Mouse (Mus musculus): ENCODE data around the gene Prkcd. TPM values are rescaled to one million over a fixed set of nuclear protein-coding genes. Genes with fewer than 3 reads are reported as not detected.
A peak's percentile ranks its signal among the peaks of the same experiment; 100 is the strongest.

The Prkcd gene
- polyA plus RNA-seq, 1 experiment from 2014 or later: 62.8 TPM

DNA sequence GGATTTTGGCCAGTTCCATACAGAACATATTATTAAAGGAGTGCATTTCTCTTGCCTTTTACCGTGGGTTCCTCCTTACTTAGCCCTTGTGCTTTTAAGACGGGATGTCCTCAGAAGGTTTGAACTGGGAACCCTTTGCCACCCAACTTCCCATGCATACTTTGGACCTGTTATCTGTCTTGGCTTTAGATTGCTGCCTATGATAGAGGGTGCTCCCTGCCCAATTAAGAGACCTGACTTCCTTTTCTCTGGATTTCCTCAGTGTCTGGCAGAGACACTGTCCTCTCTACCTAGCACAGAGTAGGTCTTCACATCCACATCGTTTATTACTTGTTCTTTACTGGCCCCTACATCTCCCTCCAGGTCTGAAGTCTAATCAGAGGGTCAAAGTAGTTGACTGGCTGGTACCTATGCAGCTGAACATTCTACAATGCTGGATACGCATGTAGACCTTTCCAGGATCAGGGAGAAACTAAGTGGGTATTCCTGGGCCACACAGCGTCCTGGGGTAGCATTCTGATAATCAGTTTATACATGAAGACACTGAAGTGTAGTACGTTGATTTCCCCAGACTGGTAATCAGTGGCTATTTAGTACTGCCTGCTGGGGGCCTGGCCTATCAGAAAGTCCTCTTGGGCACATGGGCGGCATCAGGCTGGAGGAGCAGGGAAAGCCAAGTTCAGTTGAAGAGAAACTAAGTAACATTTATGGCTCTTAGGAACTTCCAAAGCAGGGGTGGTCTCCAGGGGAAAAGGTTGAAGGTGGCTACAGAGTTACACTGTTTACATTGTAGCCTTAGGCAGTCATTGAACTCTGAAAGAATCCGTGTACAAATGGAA, 75.6 kb downstream of the Prkcd start:
- no peak for ATAC-seq (ENCODE audit: low FRiP score, low TSS enrichment)
- Histone ChIP-seq H3K27ac (replicated peaks) (peak overlapping the region; percentile 30; the same call in 1 of the 2 replicates), H3K9me3 (ENCODE audit: control insufficient read depth, low read length) (no peaks in the 10 kb centered on the region), H3K36me3 (ENCODE audit: control insufficient read depth, insufficient read depth, low read length) (no peaks in the 10 kb centered on the region), H3K27me3 (ENCODE audit: control insufficient read depth, insufficient read depth, low read length) (no peaks in the 10 kb centered on the region), H3K4me1 (replicated peaks; ENCODE audit: control insufficient read depth, insufficient read depth) (no peaks in the 10 kb centered on the region; the same call in 1 of the 2 replicates), H3K4me3 (ENCODE audit: low read depth, low read length) (peak overlapping the region; percentile 78), H3K4me2 (replicated peaks; ENCODE audit: low read depth) (peak overlapping the region; percentile 88), H3K9ac (ENCODE audit: low read length) (peak overlapping the region; percentile 90)
- WGBS: 28% methylated on average over 8 of the region's 8 CpGs
- DNase-seq (ENCODE audit: low spot score): no peak
- no peak for TF ChIP-seq CTCF (IDR thresholded peaks at IDR 0.05; ENCODE audit: low read depth)
- TF ChIP-seq EP300 (optimal IDR thresholded peaks at IDR 0.05): no peak

DNA sequence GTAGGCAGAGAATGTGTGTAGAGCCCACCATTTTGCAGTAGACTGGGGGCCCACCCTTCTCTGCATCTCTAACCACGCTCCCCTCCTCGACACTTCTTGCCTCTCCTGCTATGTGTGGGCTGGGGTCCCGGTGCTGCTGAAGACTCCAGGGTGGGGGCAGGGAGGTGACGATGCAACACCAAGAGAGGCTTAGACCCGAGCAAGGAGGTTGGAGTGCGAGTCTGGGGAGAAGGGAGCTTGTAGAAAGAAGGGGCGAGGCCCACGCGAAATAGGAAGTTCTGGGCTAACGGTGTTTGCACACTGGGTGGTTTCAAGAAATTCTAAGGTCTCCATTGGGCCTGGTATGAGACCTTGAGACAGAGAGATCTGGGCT, 76.2 kb downstream of the Prkcd start:
- H3K4me3 ChIP-seq (ENCODE audit: low read depth, low read length): peak overlapping the region; percentile 78
- peak; percentile 1; the same call in 1 of the 2 replicates for ATAC-seq (ENCODE audit: low FRiP score, low TSS enrichment)

DNA sequence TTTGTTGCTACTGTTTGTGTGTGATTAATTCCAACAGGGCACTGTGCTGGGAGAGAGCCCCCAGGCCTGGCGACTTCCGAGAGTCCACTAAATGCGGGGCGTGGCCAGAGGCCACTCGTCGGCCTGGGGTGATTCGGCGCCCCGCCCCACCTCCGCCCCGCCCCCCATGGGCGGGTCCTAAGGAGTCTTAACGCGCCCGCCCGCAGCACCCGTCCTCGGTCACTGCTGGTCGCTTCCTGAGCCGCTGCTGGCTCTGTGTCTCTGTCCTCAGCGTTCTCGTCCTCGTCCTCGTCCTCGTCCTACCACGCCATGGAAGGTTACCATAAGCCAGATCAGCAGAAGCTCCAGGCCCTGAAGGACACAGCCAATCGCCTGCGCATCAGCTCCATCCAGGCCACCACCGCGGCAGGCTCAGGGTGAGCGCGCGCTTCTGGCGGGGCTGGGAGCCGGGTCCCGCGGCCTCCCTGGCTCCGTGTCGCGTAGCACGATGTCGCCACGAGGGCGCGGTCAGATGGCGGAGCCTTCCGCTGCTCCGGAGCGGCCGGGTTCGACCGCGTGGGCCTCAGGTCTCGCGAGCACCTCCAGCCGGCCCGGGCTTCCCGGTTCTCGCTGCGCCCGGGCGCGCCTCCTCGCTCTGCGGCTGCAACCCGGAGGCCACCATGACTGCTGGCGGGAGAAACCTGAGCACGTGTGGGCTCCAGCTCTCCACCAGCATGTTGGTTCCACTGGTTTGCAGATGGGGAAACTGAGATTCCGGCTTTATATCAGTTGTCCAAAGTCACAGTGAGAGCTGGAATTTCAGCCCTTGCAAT, 76.8 kb downstream of the Prkcd start:
- H3K4me3 ChIP-seq (ENCODE audit: low read depth, low read length): peak overlapping the region; percentile 78
- DNase-seq (ENCODE audit: low spot score) (peak; percentile 97), ATAC-seq (ENCODE audit: low FRiP score, low TSS enrichment) (peak; percentile 93)
- no peaks in the 10 kb centered on the region; the same call in 1 of the 2 replicates for H3K4me1 ChIP-seq (replicated peaks; ENCODE audit: control insufficient read depth, insufficient read depth)
- peak overlapping the region; percentile 97 for H3K27ac ChIP-seq (replicated peaks)
- under 1% methylated on average over 69 of the region's 69 CpGs for WGBS
- H3K9ac ChIP-seq (ENCODE audit: low read length): peak overlapping the region; percentile 90
- no peaks in the 10 kb centered on the region for H3K9me3 ChIP-seq (ENCODE audit: control insufficient read depth, low read length)
- H3K27me3 ChIP-seq (ENCODE audit: control insufficient read depth, insufficient read depth, low read length): no peaks in the 10 kb centered on the region
- no peaks in the 10 kb centered on the region for H3K36me3 ChIP-seq (ENCODE audit: control insufficient read depth, insufficient read depth, low read length)
- peak overlapping the region; percentile 88 for H3K4me2 ChIP-seq (replicated peaks; ENCODE audit: low read depth)
- TF ChIP-seq EP300 (optimal IDR thresholded peaks at IDR 0.05) (no peak), CTCF (IDR thresholded peaks at IDR 0.05; ENCODE audit: low read depth) (no peak)

More for the DNA sequence above, 76.2 kb downstream of the Prkcd start:
- Histone ChIP-seq H3K27ac (replicated peaks) (peak overlapping the region; percentile 97), H3K9ac (ENCODE audit: low read length) (peak overlapping the region; percentile 90), H3K9me3 (ENCODE audit: control insufficient read depth, low read length) (no peaks in the 10 kb centered on the region), H3K4me2 (replicated peaks; ENCODE audit: low read depth) (peak overlapping the region; percentile 88), H3K27me3 (ENCODE audit: control insufficient read depth, insufficient read depth, low read length) (no peaks in the 10 kb centered on the region), H3K4me1 (replicated peaks; ENCODE audit: control insufficient read depth, insufficient read depth) (no peaks in the 10 kb centered on the region; the same call in 1 of the 2 replicates), H3K36me3 (ENCODE audit: control insufficient read depth, insufficient read depth, low read length) (no peaks in the 10 kb centered on the region)
- under 1% methylated on average over 10 of the region's 10 CpGs for WGBS
- DNase-seq (ENCODE audit: low spot score): peak; percentile 47
- TF ChIP-seq CTCF (IDR thresholded peaks at IDR 0.05; ENCODE audit: low read depth) (no peak), EP300 (optimal IDR thresholded peaks at IDR 0.05) (no peak)

DNA sequence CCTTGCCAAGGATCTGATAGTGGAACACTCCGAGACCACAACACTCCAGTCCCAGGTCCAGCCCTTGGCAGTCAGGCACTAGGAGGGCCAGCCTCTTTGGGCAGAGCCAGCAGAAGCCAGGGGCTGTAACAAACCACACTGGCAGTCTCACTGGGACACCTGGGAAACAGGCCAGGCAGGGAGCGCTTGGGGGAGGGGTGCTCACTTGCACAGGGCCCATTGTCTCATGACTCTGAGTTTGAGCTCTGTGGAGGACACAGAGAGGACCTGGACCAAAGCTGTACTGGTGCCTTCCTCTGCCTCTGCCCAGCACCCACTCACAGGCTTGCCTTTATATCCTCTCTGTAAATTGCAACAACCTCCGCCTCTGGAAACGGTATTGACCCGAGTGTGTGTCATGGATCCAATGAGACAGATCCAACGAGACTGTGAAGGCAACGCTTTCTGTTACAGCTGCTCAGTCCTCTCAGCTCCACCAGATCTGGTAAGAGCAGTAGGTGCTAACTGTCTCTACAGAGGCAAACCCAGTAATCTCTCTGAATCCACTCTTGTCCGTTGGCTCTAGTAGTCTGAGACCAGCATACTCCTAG, 77.8 kb downstream of the Prkcd start, which contains the start of gene Tkt:
TSS of gene Tkt (plus strand) at position 229 of the 590 bp plus-strand sequence.
- H3K4me2 ChIP-seq (replicated peaks; ENCODE audit: low read depth): peak within 1 kb of the TSS; percentile 88
- H3K4me3 ChIP-seq (ENCODE audit: low read depth, low read length): peak within 1 kb of the TSS; percentile 78
- ATAC-seq (ENCODE audit: low FRiP score, low TSS enrichment) (peak; percentile 39), DNase-seq (ENCODE audit: low spot score) (peak; percentile 80)
- no peaks in the 10 kb centered on the region for H3K9me3 ChIP-seq (ENCODE audit: control insufficient read depth, low read length)
- peak within 1 kb of the TSS; percentile 97 for H3K27ac ChIP-seq (replicated peaks)
- no peaks in the 10 kb centered on the region for H3K27me3 ChIP-seq (ENCODE audit: control insufficient read depth, insufficient read depth, low read length)
- WGBS: 27% methylated on average over 8 of the region's 8 CpGs
- H3K9ac ChIP-seq (ENCODE audit: low read length): peak within 1 kb of the TSS; percentile 90
- H3K36me3 ChIP-seq (ENCODE audit: control insufficient read depth, insufficient read depth, low read length): no peaks in the 10 kb centered on the region
- H3K4me1 ChIP-seq (replicated peaks; ENCODE audit: control insufficient read depth, insufficient read depth): no peaks in the 10 kb centered on the region; the same call in 1 of the 2 replicates
- no peak for TF ChIP-seq EP300 (optimal IDR thresholded peaks at IDR 0.05)
- TF ChIP-seq CTCF (IDR thresholded peaks at IDR 0.05; ENCODE audit: low read depth): no peak

Small RNAs within 50 kb of the gene (microRNA-seq; reads per million reads assigned to microRNA genes)
- gene Mir3076: 3.9 reads per million, percentile 4 among the genes with 10 or more reads in this experiment

Other genes starting within 250 kb of the Prkcd start
- 5.2 and 6.7 TPM in 2 replicates for gene Dcp1a, start 146.7 kb downstream of the Prkcd start, polyA plus RNA-seq (2015; fragmentation: Nextera tagmentation; extraction: Ambion mirVana)
- gene Cacna1d, start 134.8 kb downstream of the Prkcd start, polyA plus RNA-seq (2015; fragmentation: Nextera tagmentation; extraction: Ambion mirVana): 2.2 TPM in 2 replicates
- gene Tkt, start 77.9 kb downstream of the Prkcd start, polyA plus RNA-seq (2015; fragmentation: Nextera tagmentation; extraction: Ambion mirVana): 200 and 202 TPM in 2 replicates
- gene Rft1, start 28.1 kb upstream of the Prkcd start, polyA plus RNA-seq (2015; fragmentation: Nextera tagmentation; extraction: Ambion mirVana): 12.1 and 12.3 TPM in 2 replicates
- 5.4 and 6.2 TPM in 2 replicates for gene Sfmbt1, start 88.6 kb upstream of the Prkcd start, polyA plus RNA-seq (2015; fragmentation: Nextera tagmentation; extraction: Ambion mirVana)
- 22.2 and 24.0 TPM in 2 replicates for gene Tmem110, start 199.4 kb upstream of the Prkcd start, polyA plus RNA-seq (2015; fragmentation: Nextera tagmentation; extraction: Ambion mirVana)